Mouse (Mus musculus): Measurements from ENCODE around the gene Eno3. TPM values are rescaled to one million over a fixed set of nuclear protein-coding genes. Genes with fewer than 3 reads are reported as not detected.

Eno3 gene
- 19.9 and 31.2 TPM in 2 replicates for polyA plus RNA-seq (2012; rRNA removed)

DNA sequence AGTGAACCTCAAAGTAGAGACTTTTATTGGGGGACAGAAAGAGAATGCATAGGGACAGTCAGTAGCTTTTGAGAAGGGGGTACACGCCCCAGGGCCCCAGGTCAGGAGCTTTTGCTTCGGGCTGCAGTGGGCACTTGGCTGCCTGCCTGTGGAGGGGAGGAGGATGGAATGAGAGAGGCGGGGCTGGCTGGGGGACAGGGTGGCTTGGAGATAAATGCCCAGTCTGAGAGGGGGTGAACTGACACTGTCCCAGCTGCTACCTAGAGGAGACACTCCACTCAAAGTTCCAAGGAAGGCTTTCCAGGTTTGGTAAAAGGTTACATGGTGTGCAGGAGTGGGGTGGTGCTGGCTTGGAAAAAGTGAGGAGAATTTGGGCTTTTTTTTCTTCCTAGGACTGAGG, at the start of gene Eno3:
Gene Eno3, plus strand, starts transcription at position 239 of the 400 bp plus-strand sequence.
- 45% methylated on average over 3 of the region's 3 CpGs for WGBS
- DNase-seq (ENCODE audit: low read depth, low spot score): no peak

DNA sequence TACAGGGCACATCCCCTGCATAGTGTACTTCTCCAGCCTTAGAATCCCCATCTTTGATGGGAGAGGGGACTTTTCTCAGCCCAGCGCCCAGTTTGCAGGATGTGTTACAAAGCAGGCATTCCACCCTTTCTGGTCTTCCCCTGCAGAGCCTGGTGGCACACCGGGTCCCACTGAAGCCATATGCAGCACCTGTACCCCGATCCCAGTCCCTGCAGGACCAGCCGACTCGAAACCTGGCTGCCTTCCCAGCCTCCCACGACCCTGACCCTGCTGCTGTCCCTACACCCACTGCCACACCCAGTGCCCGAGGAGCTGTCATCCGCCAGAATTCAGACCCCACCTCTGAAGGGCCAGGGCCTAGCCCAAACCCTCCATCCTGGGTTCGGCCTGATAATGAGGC, 49.4 kb upstream of the Eno3 start:
- DNase-seq (ENCODE audit: low read depth, low spot score): no peak
- WGBS: 84% methylated on average over 9 of the region's 9 CpGs

DNA sequence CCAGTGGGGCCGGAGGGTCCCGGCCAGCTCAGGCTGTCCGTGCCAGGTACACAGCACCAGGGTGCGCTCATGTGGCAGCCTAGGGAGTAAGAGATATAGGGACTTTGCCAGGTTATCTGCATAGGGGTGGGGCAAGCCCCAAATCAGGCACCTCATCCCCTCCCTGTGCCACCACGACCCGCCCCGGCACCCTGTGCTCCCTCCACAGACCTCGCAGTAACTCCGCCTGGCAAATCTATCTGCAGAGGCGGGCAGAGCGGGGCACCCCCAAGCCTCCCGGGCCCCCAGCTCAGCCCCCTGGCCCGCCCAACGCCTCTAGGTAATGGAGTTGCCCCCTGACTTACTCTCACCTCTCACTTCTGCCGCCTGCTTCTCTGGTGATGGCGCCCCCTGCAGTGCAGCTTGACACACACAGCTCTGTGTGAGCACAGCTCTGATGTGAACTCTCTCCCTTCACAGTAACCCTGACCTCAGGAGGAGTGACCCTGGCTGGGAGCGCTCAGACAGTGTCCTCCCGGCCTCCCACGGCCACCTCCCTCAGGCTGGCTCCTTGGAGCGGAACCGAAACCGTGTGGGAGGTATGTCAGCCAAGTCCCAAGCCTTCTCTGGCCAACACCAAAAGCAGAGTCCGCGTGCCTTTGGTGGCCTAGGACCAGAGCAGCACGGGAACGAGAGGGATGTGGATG, 48.5 kb upstream of the Eno3 start:
- WGBS: 94% methylated on average over 26 of the region's 26 CpGs
- DNase-seq (ENCODE audit: low read depth, low spot score): no peak

DNA sequence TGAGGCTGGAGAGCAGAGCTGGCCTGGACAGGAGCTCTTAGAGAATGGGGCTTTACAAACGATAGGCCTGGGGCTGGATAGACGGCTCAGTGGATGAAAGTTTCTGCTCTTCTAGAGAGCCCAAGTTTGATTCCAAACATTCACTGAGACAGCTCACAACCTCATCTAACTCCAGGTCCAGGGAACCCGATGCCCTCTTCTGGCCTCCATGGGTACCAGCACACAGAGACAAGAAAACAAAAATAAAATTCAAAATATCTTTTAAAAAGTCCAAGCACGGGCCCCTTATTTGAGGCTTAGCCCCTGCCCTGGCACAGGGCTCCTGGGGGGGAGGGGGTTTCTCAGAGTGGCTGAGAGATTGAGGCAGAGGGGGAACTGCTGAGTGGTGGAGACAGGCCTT, 46.2 kb upstream of the Eno3 start:
- no peak for DNase-seq (ENCODE audit: low read depth, low spot score)
- WGBS: 91% methylated on average over 4 of the region's 4 CpGs

DNA sequence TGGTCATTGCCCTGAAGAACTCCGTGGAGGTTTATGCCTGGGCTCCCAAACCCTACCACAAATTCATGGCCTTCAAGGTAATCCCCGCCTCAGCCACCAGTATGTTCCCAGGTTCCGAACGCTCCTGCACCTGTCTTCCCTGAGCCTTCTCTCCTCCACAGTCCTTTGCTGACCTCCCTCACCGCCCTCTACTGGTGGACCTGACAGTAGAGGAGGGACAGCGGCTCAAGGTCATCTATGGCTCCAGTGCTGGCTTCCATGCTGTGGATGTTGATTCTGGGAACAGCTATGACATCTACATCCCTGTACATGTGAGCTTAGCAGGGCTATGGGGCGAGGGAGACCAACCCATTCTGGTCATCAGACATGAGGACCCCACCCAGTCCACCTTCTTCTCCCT, 44.5 kb upstream of the Eno3 start:
- no peak for DNase-seq (ENCODE audit: low read depth, low spot score)
- 80% methylated on average over 7 of the region's 7 CpGs for WGBS

DNA sequence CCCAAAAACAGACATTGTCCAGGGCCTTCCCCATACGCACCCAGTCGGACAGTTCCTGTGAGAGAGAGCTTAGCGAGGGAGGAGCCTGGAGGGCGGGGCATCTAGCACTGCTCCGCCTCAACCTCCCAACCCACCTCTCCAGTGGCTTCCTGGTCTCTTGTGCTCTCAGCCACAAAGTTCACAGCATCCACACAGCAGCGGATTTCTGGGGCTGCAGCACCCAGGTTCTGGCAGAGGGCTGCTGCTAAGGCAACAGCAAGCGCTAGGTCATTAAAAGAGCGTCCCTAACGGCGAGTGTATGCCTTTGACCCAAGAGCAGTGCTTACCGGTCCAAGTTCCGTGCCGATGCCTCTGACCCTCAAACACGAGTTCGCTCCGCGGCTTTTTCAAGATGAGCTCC, 41.9 kb upstream of the Eno3 start:
- under 1% methylated on average over 17 of the region's 17 CpGs for WGBS
- no peak for DNase-seq (ENCODE audit: low read depth, low spot score)

DNA sequence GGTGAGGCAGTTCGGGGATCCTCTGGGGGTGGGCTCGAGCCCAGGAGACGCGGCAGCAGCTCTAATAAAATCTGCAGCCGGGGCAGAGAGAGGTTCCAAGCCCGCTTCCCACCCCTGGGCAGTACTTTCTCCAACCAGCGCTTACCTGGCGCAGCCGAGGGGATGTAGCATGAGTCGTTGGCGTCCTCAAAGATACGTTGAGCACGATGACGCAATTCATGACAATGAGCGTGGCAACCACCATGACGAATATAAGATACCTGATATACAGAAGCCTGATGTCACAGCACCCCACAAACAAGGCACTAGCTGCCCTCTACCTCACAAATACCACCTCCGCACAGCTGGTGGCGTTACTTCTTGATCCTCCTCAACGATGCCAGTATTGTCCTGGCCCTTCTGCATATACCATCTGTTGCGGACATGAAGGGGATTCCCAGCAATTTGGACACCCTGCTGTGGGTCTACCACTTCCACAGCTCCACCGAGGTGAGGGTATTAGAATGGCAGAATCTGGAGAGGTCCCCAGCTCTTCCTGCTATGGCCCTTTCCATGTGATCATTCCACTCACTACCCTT, 41.4 kb upstream of the Eno3 start, which contains the start of gene 4930544D05Rik:
Gene 4930544D05Rik, plus strand, starts transcription at position 333 of the 578 bp plus-strand sequence.
- WGBS: 17% methylated on average over 21 of the region's 21 CpGs
- DNase-seq (ENCODE audit: low read depth, low spot score): no peak

DNA sequence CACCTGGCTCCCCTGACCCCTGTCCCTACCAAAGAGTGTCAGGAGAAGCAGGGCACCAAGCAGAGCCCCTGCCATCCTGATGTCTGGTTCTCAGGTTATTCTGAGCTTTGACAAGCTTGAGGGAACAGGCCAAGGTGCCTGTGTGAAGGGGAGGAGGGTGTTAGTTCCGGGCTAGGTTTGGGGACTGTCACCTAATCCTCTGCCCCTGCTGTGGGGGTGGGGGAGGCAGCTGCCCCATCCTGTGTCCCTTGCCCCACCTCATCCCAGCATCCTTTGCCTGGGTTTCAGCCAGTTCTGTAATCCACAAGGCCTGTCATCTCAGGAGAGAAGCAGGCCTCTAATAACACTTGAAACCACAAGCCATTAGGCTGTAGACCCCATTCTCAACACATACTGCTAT, 37.9 kb upstream of the Eno3 start, which contains the start of gene Chrne:
Gene Chrne, minus strand, starts transcription at position 116 of the 400 bp plus-strand sequence.
- no peak for DNase-seq (ENCODE audit: low read depth, low spot score)
- WGBS: 86% methylated on average over 1 of the region's 1 CpGs

DNA sequence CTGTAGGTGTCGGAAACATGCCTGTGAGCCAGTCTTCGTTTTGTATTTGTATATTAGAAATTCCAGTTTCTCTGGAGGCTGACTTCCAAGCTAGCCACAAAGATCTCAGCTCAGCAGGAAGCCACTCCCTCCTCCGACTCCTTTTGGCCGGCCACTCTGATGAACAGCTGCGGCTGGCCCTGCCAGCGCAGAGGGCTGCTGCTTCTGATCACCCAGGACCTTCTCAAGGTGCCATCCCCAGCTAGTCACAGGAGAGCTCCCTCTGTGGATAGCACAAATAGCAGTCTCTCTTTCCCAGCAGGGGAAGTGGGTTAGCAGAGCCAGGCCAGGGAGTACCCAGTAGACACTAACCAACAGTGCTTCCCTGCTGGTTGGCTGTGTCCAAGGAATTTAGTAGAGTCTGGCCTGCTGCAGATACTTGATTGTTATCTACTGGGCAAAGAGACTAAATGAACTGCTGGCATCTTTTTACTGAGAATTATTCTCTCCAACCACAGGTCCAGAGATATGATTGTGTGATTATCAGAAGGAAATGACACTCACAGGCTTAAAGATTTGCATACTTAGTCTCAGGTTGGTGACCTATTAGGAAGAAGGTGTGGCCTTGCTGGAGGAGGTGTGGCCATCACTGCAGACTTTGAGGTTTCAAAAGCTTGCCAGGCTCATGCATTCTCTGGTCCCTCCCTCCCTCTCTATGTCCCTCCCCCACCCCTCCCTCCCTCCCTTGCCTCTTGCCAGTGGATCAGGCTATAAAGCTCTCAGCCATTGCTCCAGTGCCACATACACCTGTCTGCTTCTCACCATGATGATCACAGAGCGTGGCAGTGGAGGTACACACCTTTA, 34.8 kb upstream of the Eno3 start:
- no peak for DNase-seq (ENCODE audit: low read depth, low spot score)
- WGBS: 35% methylated on average over 7 of the region's 7 CpGs

DNA sequence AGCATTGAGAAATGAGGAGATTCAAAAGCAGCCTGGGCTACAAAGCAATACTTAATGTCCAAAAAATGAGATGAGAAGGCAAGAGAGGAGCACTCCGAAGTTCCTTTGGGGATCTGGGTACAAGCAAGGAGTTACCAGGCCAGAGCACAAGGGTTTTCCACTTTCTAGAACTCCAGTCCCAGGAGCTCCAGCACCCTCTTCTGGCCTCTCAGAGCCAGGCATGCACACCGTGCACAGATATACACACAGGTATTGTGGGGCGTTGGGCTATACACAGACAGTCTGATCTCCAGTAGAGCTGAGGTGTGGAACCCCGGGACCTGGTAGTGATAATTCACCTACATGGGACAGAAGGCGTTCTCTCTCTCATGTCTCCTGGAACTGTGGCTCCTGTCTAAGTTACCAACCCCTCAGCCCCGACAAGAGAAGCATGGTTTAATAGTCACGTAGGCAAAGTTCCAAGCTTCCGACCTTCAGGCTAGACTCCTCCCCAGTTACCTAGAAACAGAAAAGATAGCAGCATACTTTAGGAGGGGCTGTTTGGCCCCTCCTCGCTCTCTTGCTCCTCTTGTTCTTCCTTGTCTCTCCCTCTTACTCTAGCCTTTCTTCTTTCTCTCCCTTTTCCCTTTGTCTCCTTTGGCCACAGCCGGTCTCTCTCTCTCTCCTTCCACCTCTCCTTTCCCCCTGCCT, 33.8 kb upstream of the Eno3 start:
- no peak for DNase-seq (ENCODE audit: low read depth, low spot score)
- 65% methylated on average over 10 of the region's 10 CpGs for WGBS

DNA sequence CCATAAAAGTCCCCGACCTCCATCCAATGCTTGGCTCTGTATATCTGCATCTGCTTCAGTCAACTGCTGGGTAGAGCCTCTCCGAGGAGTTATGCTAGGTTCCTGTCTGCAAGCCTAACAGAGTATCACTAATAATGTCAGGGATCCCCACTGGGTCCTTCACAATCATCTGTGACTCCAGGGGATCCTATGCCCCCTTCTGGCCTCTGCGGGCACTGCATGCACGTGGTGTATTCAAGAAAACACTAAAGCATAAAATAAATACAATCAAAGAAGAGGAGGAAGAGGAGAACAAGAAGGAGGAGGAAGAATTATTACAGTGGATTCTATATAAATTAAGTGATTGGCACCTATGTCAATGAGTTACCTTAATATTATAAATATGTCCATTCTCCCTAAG, 31.5 kb upstream of the Eno3 start:
- 53% methylated on average over 4 of the region's 4 CpGs for WGBS
- DNase-seq (ENCODE audit: low read depth, low spot score): no peak

DNA sequence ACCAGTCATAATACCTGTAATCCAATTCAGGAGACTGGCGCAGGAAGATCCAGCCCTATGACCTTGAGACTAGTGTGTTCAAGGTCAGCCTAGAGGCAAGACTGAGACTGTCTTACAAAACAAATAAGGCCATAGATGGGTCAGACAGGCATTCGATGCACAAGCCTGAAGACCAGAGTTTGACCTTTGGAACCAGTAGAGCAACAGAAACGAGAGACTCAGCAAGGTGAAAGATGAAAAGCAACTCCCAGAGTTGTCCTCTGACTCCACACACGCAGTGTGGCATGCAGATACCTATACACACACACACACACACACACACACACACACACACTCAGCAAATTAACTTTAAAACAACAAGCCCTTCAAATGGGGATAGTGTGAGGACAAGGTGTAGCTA, 30.1 kb upstream of the Eno3 start:
- DNase-seq (ENCODE audit: low read depth, low spot score): no peak
- 52% methylated on average over 4 of the region's 4 CpGs for WGBS

DNA sequence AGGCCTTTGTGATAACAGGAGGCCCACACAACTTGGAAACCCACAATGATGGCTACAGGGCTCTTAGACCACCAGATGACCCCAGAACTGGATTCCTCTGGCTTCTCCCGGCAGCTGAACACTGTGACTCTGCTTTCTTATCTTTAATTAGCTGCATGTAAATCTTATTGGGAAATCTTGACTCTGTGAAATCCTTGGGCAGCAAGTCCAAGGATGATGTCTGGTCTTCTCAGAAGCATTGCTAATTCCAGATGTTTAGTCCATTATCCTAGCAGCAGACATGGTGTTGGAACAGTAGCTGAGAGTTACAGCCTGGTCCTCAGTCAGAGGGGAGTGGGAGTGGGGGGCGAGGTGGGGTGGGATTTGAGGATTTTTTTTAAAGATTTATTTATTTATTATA, 28.6 kb upstream of the Eno3 start:
- DNase-seq (ENCODE audit: low read depth, low spot score): no peak
- WGBS: 68% methylated on average over 2 of the region's 2 CpGs

DNA sequence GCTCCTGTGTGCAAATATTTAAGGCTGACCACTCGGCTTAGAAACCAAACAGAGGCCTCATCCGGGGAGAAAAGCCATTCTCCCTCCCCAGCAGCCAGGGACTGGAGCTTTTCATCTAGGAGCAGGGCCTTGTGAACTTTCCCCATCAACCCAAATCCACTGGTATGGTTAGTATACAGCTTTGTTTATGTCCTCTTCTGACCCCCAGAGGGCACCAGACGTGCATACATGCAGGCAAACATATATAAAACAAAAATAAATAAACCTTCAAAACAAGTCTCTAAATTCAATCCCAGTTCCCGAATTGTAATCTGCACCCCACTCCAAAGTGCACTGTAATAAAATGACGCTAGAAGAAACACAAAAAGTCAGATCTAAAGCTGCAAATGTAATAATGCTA, 27.4 kb upstream of the Eno3 start:
- no peak for DNase-seq (ENCODE audit: low read depth, low spot score)
- 23% methylated on average over 5 of the region's 5 CpGs for WGBS

DNA sequence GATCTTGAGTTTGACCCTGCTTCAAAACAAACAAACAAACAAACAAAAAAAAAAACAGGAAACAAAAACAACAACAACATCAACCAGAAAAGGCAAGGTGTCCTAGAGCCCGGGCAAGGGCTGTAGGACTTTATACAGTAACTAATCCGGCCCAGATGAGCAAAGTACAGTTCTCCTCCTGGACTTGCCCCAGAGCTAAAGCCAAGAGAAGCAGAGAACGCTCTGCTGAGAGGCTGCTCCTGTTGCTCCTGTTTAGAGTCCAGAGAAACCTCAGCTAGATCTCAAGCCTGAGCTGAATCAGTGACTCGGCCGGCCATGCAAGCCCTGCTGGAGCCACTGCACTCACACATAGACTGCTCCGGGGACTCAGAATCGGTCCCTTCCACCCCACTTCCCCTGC, 26.9 kb upstream of the Eno3 start:
- DNase-seq (ENCODE audit: low read depth, low spot score): no peak

DNA sequence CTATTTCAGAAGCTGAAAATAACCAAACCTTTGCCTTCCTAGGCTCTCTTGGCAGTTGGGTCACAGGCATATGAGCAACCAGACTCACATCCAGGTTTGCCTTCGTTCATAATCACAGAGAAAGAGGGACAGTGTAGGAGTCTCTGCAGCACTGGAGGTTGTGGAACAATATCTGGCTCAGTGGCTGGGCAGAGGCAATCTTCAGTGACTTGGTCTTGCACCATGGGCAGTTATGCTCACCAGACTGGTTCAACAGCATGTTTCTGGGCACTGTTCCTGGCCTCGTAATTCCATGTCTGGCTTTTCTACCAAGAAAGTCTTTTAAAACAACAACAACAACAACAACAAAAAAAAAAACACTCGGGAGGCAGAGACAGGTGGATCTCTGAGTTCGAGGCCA, 21.4 kb upstream of the Eno3 start:
- DNase-seq (ENCODE audit: low read depth, low spot score): no peak
- 66% methylated on average over 4 of the region's 4 CpGs for WGBS

More for the DNA sequence above, 26.9 kb upstream of the Eno3 start:
- WGBS: 57% methylated on average over 7 of the region's 7 CpGs

DNA sequence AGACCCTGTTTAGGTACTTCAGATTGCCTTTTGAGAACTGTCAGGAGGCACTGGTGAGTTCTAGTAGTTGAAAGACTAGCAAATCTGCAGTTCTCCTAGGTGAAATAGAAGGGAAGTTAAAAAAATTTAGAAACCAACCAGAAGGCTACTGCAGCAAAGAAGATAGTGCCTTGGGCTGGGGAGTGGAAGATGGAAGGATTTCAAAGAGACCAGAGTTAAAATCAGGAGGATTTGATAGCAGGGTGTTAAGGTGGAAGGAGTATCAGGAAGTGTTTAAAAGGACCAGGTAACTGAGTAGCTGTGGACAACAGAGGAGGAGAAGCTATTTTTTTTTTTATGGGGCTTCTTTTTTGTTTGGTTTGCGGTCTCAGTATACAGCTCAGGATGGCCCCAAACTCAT, 19.2 kb upstream of the Eno3 start:
- WGBS: 67% methylated on average over 1 of the region's 1 CpGs

DNA sequence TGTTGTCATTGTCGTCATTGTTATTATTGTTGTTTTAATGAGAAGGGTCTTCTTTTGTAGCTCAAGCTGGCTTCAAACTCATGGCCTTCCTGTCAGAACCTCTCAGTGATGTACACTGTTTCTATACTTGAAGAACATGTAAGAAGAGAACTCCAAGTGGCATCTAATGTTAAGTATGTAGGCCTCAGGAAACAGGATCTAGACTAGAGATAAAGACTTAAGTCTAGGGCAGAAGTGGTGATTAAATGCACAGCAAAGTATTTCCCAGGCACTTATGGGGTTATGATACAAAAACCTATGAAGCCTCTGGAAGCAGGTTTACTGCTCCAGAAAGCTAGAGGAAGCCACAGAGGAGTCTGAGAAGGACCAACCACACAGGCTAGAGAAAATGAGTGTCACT, 18.7 kb upstream of the Eno3 start:
- WGBS: 84% methylated on average over 1 of the region's 1 CpGs
- DNase-seq (ENCODE audit: low read depth, low spot score): no peak

More for the DNA sequence above, 19.2 kb upstream of the Eno3 start:
- DNase-seq (ENCODE audit: low read depth, low spot score): no peak

DNA sequence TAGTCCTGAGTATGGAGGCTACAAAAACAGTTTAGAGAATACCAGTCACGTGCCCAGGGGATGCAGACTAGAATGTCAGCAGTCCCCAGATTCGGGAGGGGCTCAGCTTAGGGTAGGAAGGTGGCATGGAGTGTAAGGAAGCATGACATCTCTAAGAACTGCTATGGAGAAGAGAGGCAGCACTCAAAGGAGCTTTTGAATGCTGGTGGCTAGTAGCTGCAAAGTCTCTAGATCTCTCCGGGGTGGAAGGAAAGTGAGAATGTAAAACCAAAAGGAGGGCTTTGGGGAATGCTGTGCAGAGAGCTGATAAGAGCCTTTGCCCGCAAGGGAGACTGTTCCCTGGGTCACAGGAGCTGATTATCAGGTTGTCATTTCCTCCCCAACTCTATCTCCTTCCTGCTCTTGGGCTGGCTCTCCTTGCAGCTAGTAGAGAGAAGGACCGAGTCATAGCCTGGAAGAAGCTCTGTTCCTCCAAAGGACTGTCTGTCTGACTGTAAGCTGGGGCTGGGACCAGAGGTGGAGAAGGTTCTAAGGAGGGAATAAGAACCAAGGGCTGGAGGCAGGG, 18.2 kb upstream of the Eno3 start, which contains the start of gene Gp1ba:
Gene Gp1ba, plus strand, starts transcription at position 409 of the 565 bp plus-strand sequence.
- WGBS: 34% methylated on average over 5 of the region's 5 CpGs
- DNase-seq (ENCODE audit: low read depth, low spot score): no peak

DNA sequence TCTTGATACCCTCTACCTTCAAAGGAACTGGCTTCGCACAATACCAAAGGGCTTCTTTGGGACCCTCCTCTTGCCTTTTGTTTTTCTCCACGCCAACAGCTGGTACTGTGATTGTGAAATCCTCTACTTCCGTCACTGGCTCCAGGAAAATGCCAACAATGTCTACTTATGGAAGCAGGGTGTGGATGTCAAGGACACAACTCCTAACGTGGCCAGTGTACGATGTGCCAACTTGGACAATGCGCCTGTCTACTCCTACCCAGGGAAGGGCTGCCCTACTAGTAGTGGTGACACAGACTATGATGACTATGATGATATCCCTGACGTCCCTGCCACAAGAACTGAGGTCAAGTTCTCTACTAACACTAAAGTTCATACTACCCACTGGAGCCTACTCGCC, 17.0 kb upstream of the Eno3 start:
- WGBS: 56% methylated on average over 8 of the region's 8 CpGs
- no peak for DNase-seq (ENCODE audit: low read depth, low spot score)
